Mouse (Mus musculus): Measurements from ENCODE around the gene Slc9a8. TPM values are rescaled to one million over a fixed set of nuclear protein-coding genes. Genes with fewer than 3 reads are reported as not detected.

Gene Slc9a8
- polyA plus RNA-seq, 1 experiment from 2014 or later = 21.6 TPM

- Histone ChIP-seq H3K27ac (ENCODE audit: low read depth, low read length) (peak overlapping the region; percentile 82), H3K4me2 (peak overlapping the region; percentile 6; the same call in 1 of the 2 replicates), H3K9me3 (replicated peaks; ENCODE audit: control insufficient read depth, low read length) (no peaks in the 10 kb centered on the region), H3K4me3 (ENCODE audit: low read depth, low read length) (no peak overlapping the region), H3K36me3 (ENCODE audit: control insufficient read depth, insufficient read depth, low read length) (peaks cover 15% of the 10 kb centered on the region), H3K9ac (ENCODE audit: low read depth, low read length) (0 out of 2 replicates have a peak overlapping the region, but pooled peaks have one; percentile 7), H3K27me3 (ENCODE audit: control insufficient read depth, insufficient read depth, low read length) (no peaks in the 10 kb centered on the region), H3K4me1 (ENCODE audit: control insufficient read depth, insufficient read depth, low read length) (peaks cover 4% of the 10 kb centered on the region; the same call in 1 of the 2 replicates)
- 80% methylated on average over 7 of the region's 7 CpGs for whole genome bisulfite sequencing (ENCODE audit: insufficient replicate concordance)
- peak; percentile 59 for ATAC-seq (replicated peaks; ENCODE audit: insufficient number of reproducible peaks, low FRiP score, low TSS enrichment)
These were observed 25.7 kb downstream of the Slc9a8 start for GRCm38 (mm10) chr2:167447207-167447606.

- WGBS (ENCODE audit: insufficient replicate concordance) = 70% methylated on average over 8 of the region's 8 CpGs
- Histone ChIP-seq H3K27ac (ENCODE audit: low read depth, low read length) (peak overlapping the region; percentile 82), H3K27me3 (ENCODE audit: control insufficient read depth, insufficient read depth, low read length) (no peaks in the 10 kb centered on the region), H3K9ac (ENCODE audit: low read depth, low read length) (no peak overlapping the region), H3K36me3 (ENCODE audit: control insufficient read depth, insufficient read depth, low read length) (peaks cover 15% of the 10 kb centered on the region), H3K4me2 (peak overlapping the region; percentile 6; the same call in 1 of the 2 replicates), H3K9me3 (replicated peaks; ENCODE audit: control insufficient read depth, low read length) (no peaks in the 10 kb centered on the region), H3K4me3 (ENCODE audit: low read depth, low read length) (no peak overlapping the region), H3K4me1 (ENCODE audit: control insufficient read depth, insufficient read depth, low read length) (peaks cover 4% of the 10 kb centered on the region; the same call in 1 of the 2 replicates)
- ATAC-seq (replicated peaks; ENCODE audit: insufficient number of reproducible peaks, low FRiP score, low TSS enrichment) = peak; percentile 92
These were observed 26.1 kb downstream of the Slc9a8 start for GRCm38 (mm10) chr2:167447629-167448028.

DNA sequence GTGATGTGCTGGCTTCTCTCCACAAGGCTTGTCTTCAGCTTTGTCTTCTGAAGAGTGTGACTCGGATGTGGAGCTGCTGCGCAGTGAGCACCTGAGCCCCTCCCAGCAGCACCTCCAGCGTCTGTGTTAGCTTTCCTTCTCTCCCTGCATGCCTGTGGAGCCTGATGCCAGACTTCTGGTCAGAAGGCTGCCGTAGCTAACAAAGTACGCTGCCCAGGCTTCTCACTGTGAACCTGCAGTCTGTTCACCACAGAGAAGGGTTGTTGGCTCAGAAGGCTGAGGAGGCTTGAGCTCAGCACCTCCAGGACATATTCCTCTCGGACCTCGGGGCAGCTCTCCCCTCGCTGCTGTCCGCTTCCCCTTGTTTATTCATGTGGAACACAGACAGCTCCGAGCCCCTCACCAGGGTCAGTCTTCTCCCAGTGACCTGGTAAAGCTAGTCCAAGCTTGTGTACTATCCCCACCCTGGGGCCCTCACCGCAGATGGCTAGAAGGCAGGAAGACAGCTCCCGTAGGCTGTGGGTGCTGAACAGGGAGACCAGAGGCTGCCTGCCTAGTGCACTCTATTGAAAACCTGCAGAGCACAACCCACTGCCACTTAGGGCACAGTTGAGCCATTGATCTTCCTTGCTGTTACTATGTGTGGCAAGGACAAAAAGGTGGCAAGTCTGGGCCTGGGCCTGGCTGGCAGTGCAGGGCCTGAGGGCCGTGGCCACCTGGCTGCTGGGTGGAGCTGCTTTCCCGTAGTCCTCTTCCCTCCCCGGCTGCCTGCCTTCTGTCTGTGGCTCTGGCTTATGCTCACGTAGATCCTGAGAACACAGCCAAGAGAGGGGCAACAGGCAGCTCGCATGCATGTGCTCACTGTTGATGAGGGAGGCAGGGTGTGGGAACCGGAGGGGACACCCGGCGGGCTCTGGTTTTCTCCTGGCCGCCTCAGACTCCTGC is 28.1 kb downstream of the Slc9a8 start:
- no peak overlapping the region for H3K4me3 ChIP-seq (ENCODE audit: low read depth, low read length)
- H3K9ac ChIP-seq (ENCODE audit: low read depth, low read length) = 0 out of 2 replicates have a peak overlapping the region, but pooled peaks have one; percentile 12
- peaks cover 4% of the 10 kb centered on the region; the same call in 1 of the 2 replicates for H3K4me1 ChIP-seq (ENCODE audit: control insufficient read depth, insufficient read depth, low read length)
- no peak overlapping the region for H3K27ac ChIP-seq (ENCODE audit: low read depth, low read length)
- no peaks in the 10 kb centered on the region for H3K27me3 ChIP-seq (ENCODE audit: control insufficient read depth, insufficient read depth, low read length)
- H3K4me2 ChIP-seq = no peak overlapping the region
- H3K36me3 ChIP-seq (ENCODE audit: control insufficient read depth, insufficient read depth, low read length) = peaks cover 23% of the 10 kb centered on the region
- no peaks in the 10 kb centered on the region for H3K9me3 ChIP-seq (replicated peaks; ENCODE audit: control insufficient read depth, low read length)
- ATAC-seq (replicated peaks; ENCODE audit: insufficient number of reproducible peaks, low FRiP score, low TSS enrichment) = no peak
- 87% methylated on average over 21 of the region's 21 CpGs for WGBS (ENCODE audit: insufficient replicate concordance)

DNA sequence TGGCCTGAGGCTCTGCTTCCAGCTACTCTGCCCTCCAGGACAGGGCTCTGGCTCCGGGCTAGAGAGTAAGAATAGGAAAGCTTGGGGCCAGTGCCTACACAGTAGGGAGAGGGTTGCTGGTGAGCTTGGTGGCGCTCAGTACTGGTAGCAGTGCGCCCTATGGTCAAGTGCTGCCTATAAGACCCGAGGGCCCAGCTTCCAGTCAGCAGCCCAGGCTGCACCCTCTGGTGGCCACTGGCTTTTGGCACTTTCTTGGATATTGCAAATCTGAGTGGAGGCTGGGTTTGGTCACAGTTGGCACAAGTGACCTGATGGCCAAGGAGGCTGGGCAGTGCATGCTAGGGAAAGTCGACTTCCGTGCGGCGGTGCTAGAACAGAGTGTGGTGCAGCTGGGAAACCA is 29.1 kb downstream of the Slc9a8 start:
- WGBS (ENCODE audit: insufficient replicate concordance) = 92% methylated on average over 8 of the region's 8 CpGs
- peaks cover 28% of the 10 kb centered on the region for H3K36me3 ChIP-seq (ENCODE audit: control insufficient read depth, insufficient read depth, low read length)
- no peak overlapping the region for H3K27ac ChIP-seq (ENCODE audit: low read depth, low read length)

GRCm38 (mm10) chr2:167453814-167454213 is 32.3 kb downstream of the Slc9a8 start:
- H3K9me3 ChIP-seq (replicated peaks; ENCODE audit: control insufficient read depth, low read length) = no peaks in the 10 kb centered on the region
- no peaks in the 10 kb centered on the region for H3K27me3 ChIP-seq (ENCODE audit: control insufficient read depth, insufficient read depth, low read length)
- H3K27ac ChIP-seq (ENCODE audit: low read depth, low read length) = no peak overlapping the region
- no peak overlapping the region for H3K4me2 ChIP-seq
- ATAC-seq (replicated peaks; ENCODE audit: insufficient number of reproducible peaks, low FRiP score, low TSS enrichment) = no peak
- 89% methylated on average over 3 of the region's 3 CpGs for WGBS (ENCODE audit: insufficient replicate concordance)
- H3K36me3 ChIP-seq (ENCODE audit: control insufficient read depth, insufficient read depth, low read length) = peaks cover 35% of the 10 kb centered on the region
- no peaks in the 10 kb centered on the region for H3K4me1 ChIP-seq (ENCODE audit: control insufficient read depth, insufficient read depth, low read length)
- no peak overlapping the region for H3K4me3 ChIP-seq (ENCODE audit: low read depth, low read length)
- no peak overlapping the region for H3K9ac ChIP-seq (ENCODE audit: low read depth, low read length)

More for the DNA sequence above, 29.1 kb downstream of the Slc9a8 start:
- no peaks in the 10 kb centered on the region for H3K27me3 ChIP-seq (ENCODE audit: control insufficient read depth, insufficient read depth, low read length)
- H3K4me2 ChIP-seq = no peak overlapping the region
- H3K9ac ChIP-seq (ENCODE audit: low read depth, low read length) = no peak overlapping the region
- H3K4me1 ChIP-seq (ENCODE audit: control insufficient read depth, insufficient read depth, low read length) = peaks cover 2% of the 10 kb centered on the region; the same call in 1 of the 2 replicates
- no peaks in the 10 kb centered on the region for H3K9me3 ChIP-seq (replicated peaks; ENCODE audit: control insufficient read depth, low read length)
- ATAC-seq (replicated peaks; ENCODE audit: insufficient number of reproducible peaks, low FRiP score, low TSS enrichment) = no peak
- H3K4me3 ChIP-seq (ENCODE audit: low read depth, low read length) = no peak overlapping the region

DNA sequence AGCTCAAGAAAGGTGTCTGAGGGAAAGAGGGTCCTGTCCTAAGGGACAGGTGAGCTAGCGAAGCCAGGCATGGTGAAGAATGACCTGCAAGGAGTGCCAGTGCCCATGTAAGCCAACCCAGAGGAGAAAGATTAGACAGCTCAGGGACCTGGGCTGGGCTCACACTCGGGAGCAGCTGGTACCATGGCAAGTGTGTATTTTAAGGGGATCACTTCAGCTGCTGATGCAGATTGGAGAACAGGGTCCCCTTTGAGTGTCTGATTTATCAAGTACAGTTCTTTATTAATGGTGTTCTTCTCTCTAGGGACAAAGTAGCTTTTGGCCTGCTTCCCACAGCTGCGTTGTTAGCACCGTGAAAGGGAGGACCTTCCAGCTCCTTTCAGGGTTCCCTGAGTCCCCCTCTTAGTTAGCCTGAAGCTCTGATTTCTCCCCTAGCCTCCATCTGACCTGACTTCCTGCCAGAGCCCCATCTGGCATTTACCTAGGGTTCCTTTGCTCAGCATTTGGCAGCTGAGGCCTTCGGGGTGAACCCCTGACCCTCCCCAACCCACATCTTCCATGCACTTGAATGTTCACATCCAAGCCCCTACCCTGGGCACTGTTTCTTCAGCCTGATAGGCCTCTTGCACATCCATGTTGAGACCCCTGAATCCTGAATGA is 35.0 kb downstream of the Slc9a8 start:
- Histone ChIP-seq H3K27me3 (ENCODE audit: control insufficient read depth, insufficient read depth, low read length) (no peaks in the 10 kb centered on the region), H3K27ac (ENCODE audit: low read depth, low read length) (no peak overlapping the region), H3K4me3 (ENCODE audit: low read depth, low read length) (no peak overlapping the region), H3K4me2 (no peak overlapping the region), H3K36me3 (ENCODE audit: control insufficient read depth, insufficient read depth, low read length) (peaks cover 31% of the 10 kb centered on the region), H3K9me3 (replicated peaks; ENCODE audit: control insufficient read depth, low read length) (no peaks in the 10 kb centered on the region), H3K9ac (ENCODE audit: low read depth, low read length) (no peak overlapping the region), H3K4me1 (ENCODE audit: control insufficient read depth, insufficient read depth, low read length) (no peaks in the 10 kb centered on the region)
- 90% methylated on average over 5 of the region's 5 CpGs for WGBS (ENCODE audit: insufficient replicate concordance)
- no peak for ATAC-seq (replicated peaks; ENCODE audit: insufficient number of reproducible peaks, low FRiP score, low TSS enrichment)

DNA sequence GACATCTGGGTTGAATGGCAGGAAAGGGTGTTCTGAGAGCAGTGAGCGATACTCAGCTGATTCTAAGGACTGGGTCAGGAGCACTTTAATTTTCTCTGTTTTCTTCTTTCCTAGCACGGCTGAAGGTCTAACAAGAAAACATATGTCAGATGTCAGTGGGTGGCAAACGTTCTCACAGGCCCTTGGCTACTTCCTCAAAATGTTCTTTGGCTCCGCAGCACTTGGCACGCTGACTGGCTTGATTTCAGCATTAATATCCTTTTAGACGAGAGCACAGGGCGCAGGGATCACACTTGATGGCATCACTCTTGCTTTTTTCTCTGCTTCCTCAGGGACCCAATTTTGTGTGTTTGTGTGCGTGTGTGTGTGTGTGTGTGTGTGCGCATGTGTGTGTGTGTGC is 35.7 kb downstream of the Slc9a8 start:
- no peak overlapping the region for H3K4me2 ChIP-seq
- no peak overlapping the region for H3K9ac ChIP-seq (ENCODE audit: low read depth, low read length)
- ATAC-seq (replicated peaks; ENCODE audit: insufficient number of reproducible peaks, low FRiP score, low TSS enrichment) = no peak
- no peaks in the 10 kb centered on the region for H3K9me3 ChIP-seq (replicated peaks; ENCODE audit: control insufficient read depth, low read length)
- no peaks in the 10 kb centered on the region for H3K27me3 ChIP-seq (ENCODE audit: control insufficient read depth, insufficient read depth, low read length)
- H3K36me3 ChIP-seq (ENCODE audit: control insufficient read depth, insufficient read depth, low read length) = peaks cover 31% of the 10 kb centered on the region
- 94% methylated on average over 9 of the region's 9 CpGs for WGBS (ENCODE audit: insufficient replicate concordance)
- H3K4me1 ChIP-seq (ENCODE audit: control insufficient read depth, insufficient read depth, low read length) = no peaks in the 10 kb centered on the region
- H3K27ac ChIP-seq (ENCODE audit: low read depth, low read length) = no peak overlapping the region
- no peak overlapping the region for H3K4me3 ChIP-seq (ENCODE audit: low read depth, low read length)

DNA sequence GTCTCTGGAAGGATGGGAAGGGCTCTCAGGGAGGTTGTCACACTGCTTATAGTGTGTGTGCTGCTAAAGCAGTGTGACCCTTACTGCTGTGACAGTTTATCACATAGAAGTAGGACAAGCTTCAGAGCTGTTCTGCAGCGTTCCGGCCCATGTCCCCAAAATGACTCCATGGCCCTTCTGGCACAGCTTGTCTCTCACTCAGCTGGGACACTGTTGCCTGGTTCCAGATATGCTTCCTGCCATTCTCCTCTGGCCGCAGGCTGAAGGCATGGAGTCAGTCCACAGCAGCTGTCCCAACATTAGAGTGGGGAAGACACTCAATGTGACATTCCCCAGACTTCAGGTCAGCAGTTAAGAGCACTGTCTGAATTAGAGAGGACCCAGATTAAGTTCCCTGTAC is 37.0 kb downstream of the Slc9a8 start:
- Histone ChIP-seq H3K4me1 (ENCODE audit: control insufficient read depth, insufficient read depth, low read length) (no peaks in the 10 kb centered on the region), H3K4me3 (ENCODE audit: low read depth, low read length) (no peak overlapping the region), H3K4me2 (no peak overlapping the region), H3K9me3 (replicated peaks; ENCODE audit: control insufficient read depth, low read length) (no peaks in the 10 kb centered on the region), H3K27me3 (ENCODE audit: control insufficient read depth, insufficient read depth, low read length) (no peaks in the 10 kb centered on the region), H3K27ac (ENCODE audit: low read depth, low read length) (no peak overlapping the region), H3K9ac (ENCODE audit: low read depth, low read length) (no peak overlapping the region), H3K36me3 (ENCODE audit: control insufficient read depth, insufficient read depth, low read length) (peaks cover 26% of the 10 kb centered on the region)
- WGBS (ENCODE audit: insufficient replicate concordance) = 91% methylated on average over 3 of the region's 3 CpGs
- ATAC-seq (replicated peaks; ENCODE audit: insufficient number of reproducible peaks, low FRiP score, low TSS enrichment) = no peak
